Mouse (Mus musculus) megakaryocyte, embryonic 14.5 days (primary cell): ENCODE data around the gene Pald1.

Source experiments
- FLI1 ChIP-seq: IDR thresholded peaks from 2 replicates; pipeline ENCODE4 v1.6.1; 2012; ENCODE audit warnings: low read length, inconsistent platforms, mixed read lengths
- GATA1 ChIP-seq: IDR thresholded peaks from 3 replicates; pipeline ENCODE4 v1.6.1; 2012; ENCODE audit warnings: mixed read lengths, low read length, inconsistent platforms, borderline replicate concordance

GRCm38 (mm10) chr10:61383021-61383714 is at the start of gene Pald1:
- TF ChIP-seq GATA1 (no peak), FLI1 (no peak)
